Mouse (Mus musculus) thymus, postnatal 10 days (tissue): ENCODE data around the gene Tdp1.
"Not testable (repeated sequence)": the region's sequence is repeated elsewhere in the genome, so short reads cannot be mapped to it uniquely, and the experiment has no call there.

Experiments used
- DNase-seq, 2 experiments: peaks; one replicate each; pipeline ENCODE4 v3.0.0; 2021; ENCODE audit warnings: low spot score in 2 of 2

The Tdp1 gene

GRCm38 (mm10) chr12:99958068-99959060 is 74.0 kb downstream of the Tdp1 start:
- no peak for DNase-seq

- DNase-seq: no peak
Observed at GRCm38 (mm10) chr12:99959291-99959690, 75.0 kb downstream of the Tdp1 start.

- DNase-seq: no peak
Observed at GRCm38 (mm10) chr12:99959930-99960329, 75.6 kb downstream of the Tdp1 start.

GRCm38 (mm10) chr12:99960675-99961074 is 76.4 kb downstream of the Tdp1 start:
- DNase-seq: no peak

- DNase-seq: peak in 1 of 2 experiments; percentile 52
Observed at GRCm38 (mm10) chr12:99964301-99965202, 80.2 kb downstream of the Tdp1 start, which contains the start of gene Kcnk13. Kcnk13 (plus strand) TSS chr12:99964499.

GRCm38 (mm10) chr12:99965203-99966115 is 81.1 kb downstream of the Tdp1 start:
- no peak for DNase-seq

GRCm38 (mm10) chr12:99966116-99966770 is 81.9 kb downstream of the Tdp1 start:
- no peak for DNase-seq

GRCm38 (mm10) chr12:99966881-99967363 is 82.6 kb downstream of the Tdp1 start:
- no peak for DNase-seq

- DNase-seq: no peak
Observed at GRCm38 (mm10) chr12:99969906-99970305, 85.6 kb downstream of the Tdp1 start.

GRCm38 (mm10) chr12:99971205-99971894 is 87.0 kb downstream of the Tdp1 start:
- not testable (repeated sequence) for DNase-seq

GRCm38 (mm10) chr12:99972825-99973224 is 88.5 kb downstream of the Tdp1 start:
- DNase-seq: no peak

- no peak for DNase-seq
Observed at GRCm38 (mm10) chr12:99973659-99974058, 89.3 kb downstream of the Tdp1 start.

GRCm38 (mm10) chr12:99979541-99979940 is 95.2 kb downstream of the Tdp1 start:
- DNase-seq: no peak

- DNase-seq: no peak
Observed at GRCm38 (mm10) chr12:99986797-99987196, 102.5 kb downstream of the Tdp1 start.

GRCm38 (mm10) chr12:99988144-99988543 is 103.8 kb downstream of the Tdp1 start:
- no peak for DNase-seq

- DNase-seq: no peak
Observed at GRCm38 (mm10) chr12:99992362-99992862, 108.1 kb downstream of the Tdp1 start.

- DNase-seq: no peak
Observed at GRCm38 (mm10) chr12:99993146-99993890, 109.0 kb downstream of the Tdp1 start.

GRCm38 (mm10) chr12:99995951-99996350 is 111.6 kb downstream of the Tdp1 start:
- no peak for DNase-seq

- no peak for DNase-seq
Observed at GRCm38 (mm10) chr12:99999726-100000125, 115.4 kb downstream of the Tdp1 start.
